Mouse (Mus musculus): ENCODE data around the gene Atp4a.

- TF ChIP-seq CTCF (IDR thresholded peaks at IDR 0.05; ENCODE audit: extremely low read depth, insufficient read length, insufficient replicate concordance, low read depth, low read length) (no peak), POLR2A (IDR thresholded peaks at IDR 0.05; ENCODE audit: low read depth, low read length) (no peak)
Measured at GRCm38 (mm10) chr7:30717716-30718046, 5.7 kb downstream of the Atp4a start.

Measured in small intestine, adult 2 months (tissue).